Mouse (Mus musculus) kidney, adult 2 months (tissue): Measurements from ENCODE around the gene Hcrt. TPM values are rescaled to one million over a fixed set of nuclear protein-coding genes. Genes with fewer than 3 reads are reported as not detected.
A peak's percentile ranks its signal among the peaks of the same experiment; 100 is the strongest.
"Not testable (repeated sequence)": the region's sequence is repeated elsewhere in the genome, so short reads cannot be mapped to it uniquely, and the experiment has no call there.

Experiments used
- DNase-seq: peaks from one replicate; pipeline ENCODE4 v3.0.0; 2021
- H3K27ac ChIP-seq: fragments of 200-500 bp; 2 replicates; pipeline ENCODE4 v1.5.1; 2012; ENCODE audit warnings: low read depth, low read length, control low read depth, inconsistent platforms; ENCODE audit not compliant: insufficient read depth
- H3K27me3 ChIP-seq: fragments of 200-500 bp; replicated peaks from 2 replicates; pipeline ENCODE4 v1.6.1; 2012; ENCODE audit warnings: mild to moderate bottlenecking, moderate library complexity, low read length, inconsistent platforms; ENCODE audit not compliant: control insufficient read depth, insufficient read depth
- H3K36me3 ChIP-seq: fragments of 200-500 bp; 2 replicates; pipeline ENCODE4 v1.6.1; 2012; ENCODE audit warnings: mild to moderate bottlenecking, moderate library complexity, low read length, inconsistent platforms; ENCODE audit not compliant: control insufficient read depth, insufficient read depth
- H3K4me1 ChIP-seq: fragments of 200-500 bp; 2 replicates; pipeline ENCODE4 v1.6.1; 2011; ENCODE audit warnings: low read length; ENCODE audit not compliant: control insufficient read depth, insufficient read depth
- H3K4me3 ChIP-seq: fragments of 200-500 bp; 2 replicates; pipeline ENCODE4 v1.5.1; 2011; ENCODE audit warnings: mild to moderate bottlenecking, low read depth, low read length, control low read depth; ENCODE audit not compliant: insufficient read depth
- CTCF ChIP-seq: fragments of 200-500 bp; conservative IDR thresholded peaks from 2 replicates; pipeline ENCODE4 v1.5.1; 2011; ENCODE audit warnings: low read depth, mild to moderate bottlenecking, control low read depth, low read length, moderate library complexity, mixed read lengths; ENCODE audit not compliant: insufficient read depth, insufficient read length
- POLR2A ChIP-seq: fragments of 200-500 bp; IDR thresholded peaks from one replicate; pipeline ENCODE4 v1.6.1; 2011; ENCODE audit warnings: low read depth, low read length, control low read depth
- WGBS: fragments of 180-500 bp; shearing (Covaris S2); methylation state at CpG from one replicate; pipeline ENCODE4 v1.1.7; 2018; 5-methylcytosine and 5-hydroxymethylcytosine counted together
- polyA plus RNA-seq: library from polyadenylated mRNA; depleted of rRNA; stranded (reverse); fragments of >200 nt; gene quantifications from 2 replicates; pipeline ENCODE4 v1.2.3, GENCODE M21; 2012

Hcrt gene
- polyA plus RNA-seq, 1 experiment = not detected

DNA sequence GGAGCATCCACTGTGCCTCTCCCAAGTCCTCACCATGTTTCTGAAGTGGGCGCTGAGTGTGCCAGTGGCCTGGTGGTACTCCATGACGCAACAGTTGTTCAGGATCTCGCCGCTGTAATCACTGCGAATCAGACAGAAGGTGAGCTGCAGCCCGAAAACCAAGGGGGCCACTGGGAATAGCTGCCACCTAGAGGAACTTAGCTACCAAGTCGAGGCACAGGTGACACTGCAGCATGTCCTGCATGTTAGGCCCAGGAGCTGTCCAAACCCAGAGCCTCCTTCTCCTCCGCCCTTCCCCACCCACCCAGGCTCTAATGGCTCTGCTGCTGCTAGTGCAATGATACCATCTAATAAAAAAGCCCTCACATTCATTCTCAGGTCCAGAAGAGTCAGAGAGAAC lies 33.9 kb upstream of the Hcrt start:
- Histone ChIP-seq H3K27me3 (no peaks in the 10 kb centered on the region), H3K27ac (no peak overlapping the region), H3K36me3 (no peaks in the 10 kb centered on the region; the same call in 1 of the 2 replicates), H3K4me1 (no peaks in the 10 kb centered on the region), H3K4me3 (no peak overlapping the region)
- WGBS = 79% methylated on average over 8 of the region's 8 CpGs
- DNase-seq = no peak
- TF ChIP-seq POLR2A = no peak
- no peak for TF ChIP-seq CTCF

DNA sequence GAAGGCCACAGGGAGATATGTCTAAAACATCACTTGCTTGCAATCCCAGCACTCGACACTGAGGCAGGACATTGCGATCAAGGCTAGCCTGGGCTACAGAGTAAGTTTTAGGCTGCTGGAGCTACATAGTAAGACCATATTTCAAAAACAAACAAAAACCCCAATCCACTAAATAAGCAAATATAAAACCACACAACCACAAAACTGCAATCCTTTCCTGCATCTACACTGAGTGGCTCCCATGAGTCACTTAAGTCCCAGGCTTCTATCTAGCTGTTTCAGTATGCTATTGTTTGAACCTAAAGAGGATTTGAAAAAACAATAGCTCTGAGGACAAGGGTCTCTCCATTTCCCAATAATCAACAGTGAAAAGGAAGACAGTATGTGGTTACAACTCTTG lies 32.7 kb upstream of the Hcrt start:
- no peaks in the 10 kb centered on the region for H3K36me3 ChIP-seq
- 95% methylated on average over 2 of the region's 2 CpGs for WGBS

DNA sequence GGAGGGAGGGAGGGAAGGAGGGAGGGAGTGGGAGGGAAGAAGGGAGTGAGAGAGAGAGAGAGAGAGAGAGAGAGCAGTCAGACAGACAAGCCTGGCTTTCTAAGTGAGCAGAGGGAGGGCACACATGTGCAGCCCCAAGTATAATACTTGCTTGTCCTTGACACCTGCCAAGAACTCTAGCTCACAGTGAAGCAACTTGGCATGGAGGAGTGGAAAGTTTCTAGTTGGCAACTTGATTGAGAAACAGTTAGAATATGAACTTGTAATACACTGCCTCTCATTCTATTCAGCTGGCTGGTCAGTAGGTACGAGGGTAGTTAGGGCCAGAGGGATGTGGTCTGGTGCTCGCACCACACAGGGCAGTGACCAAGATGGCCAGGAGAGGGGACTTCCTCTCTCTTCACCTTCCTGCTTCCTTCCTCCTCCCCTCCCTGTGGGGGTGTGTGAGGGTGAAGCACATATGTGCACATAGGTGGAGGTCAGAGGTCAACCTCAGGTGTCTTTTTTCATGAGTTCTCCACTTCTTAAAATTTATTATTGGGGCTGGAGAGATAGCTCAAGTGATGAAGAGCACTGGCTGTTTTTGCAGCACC lies 28.8 kb upstream of the Hcrt start:
- H3K36me3 ChIP-seq = peaks cover 1% of the 10 kb centered on the region; the same call in 1 of the 2 replicates
- DNase-seq = peak; percentile 90
- no peak overlapping the region for H3K4me3 ChIP-seq
- H3K27ac ChIP-seq = peak overlapping the region; percentile 96
- TF ChIP-seq POLR2A = no peak
- TF ChIP-seq CTCF = no peak
- 33% methylated on average over 2 of the region's 2 CpGs for WGBS
- peaks cover 13% of the 10 kb centered on the region; the same call in 1 of the 2 replicates for H3K4me1 ChIP-seq
- no peaks in the 10 kb centered on the region for H3K27me3 ChIP-seq

More for the DNA sequence above, 32.7 kb upstream of the Hcrt start:
- Histone ChIP-seq H3K27me3 (no peaks in the 10 kb centered on the region), H3K27ac (no peak overlapping the region), H3K4me3 (no peak overlapping the region), H3K4me1 (peaks cover 8% of the 10 kb centered on the region; the same call in 1 of the 2 replicates)
- no peak for TF ChIP-seq CTCF
- TF ChIP-seq POLR2A = no peak
- DNase-seq = no peak

GRCm38 (mm10) chr11:100790644-100791043 lies 27.9 kb upstream of the Hcrt start:
- not testable (repeated sequence) for H3K4me3 ChIP-seq, H3K27me3 ChIP-seq, H3K36me3 ChIP-seq
- Histone ChIP-seq H3K4me1 (peaks cover 13% of the 10 kb centered on the region; the same call in 1 of the 2 replicates), H3K27ac (peak overlapping the region; percentile 96)
- 37% methylated on average over 9 of the region's 9 CpGs for WGBS
- peak; percentile 95 for DNase-seq

DNA sequence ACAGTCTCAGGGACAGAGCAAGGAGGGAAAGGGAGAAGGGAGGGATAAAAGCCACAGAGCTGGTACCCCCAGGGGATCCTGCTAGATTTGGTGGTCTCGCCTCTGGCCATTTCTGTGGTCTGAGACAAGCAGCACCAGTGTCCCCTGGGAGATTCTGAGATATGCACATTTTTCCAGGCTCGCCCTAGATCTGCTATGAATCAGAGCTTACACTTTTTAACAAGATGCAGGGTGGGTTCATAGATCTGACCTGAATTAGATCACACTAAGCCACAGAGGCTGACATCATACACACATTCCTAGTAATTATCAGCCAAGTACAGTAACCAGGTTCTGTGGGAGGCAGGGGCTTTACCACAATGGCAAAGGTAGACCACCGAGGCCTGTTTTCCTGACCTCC lies 27.0 kb upstream of the Hcrt start:
- Histone ChIP-seq H3K27ac (peak overlapping the region; percentile 43), H3K4me3 (no peak overlapping the region), H3K4me1 (peaks cover 13% of the 10 kb centered on the region; the same call in 1 of the 2 replicates), H3K36me3 (peaks cover 1% of the 10 kb centered on the region; the same call in 1 of the 2 replicates), H3K27me3 (no peaks in the 10 kb centered on the region)
- WGBS = 97% methylated on average over 3 of the region's 3 CpGs
- no peak for DNase-seq
- TF ChIP-seq POLR2A (no peak), CTCF (no peak)

- 89% methylated on average over 2 of the region's 2 CpGs for WGBS
- Histone ChIP-seq H3K4me3 (no peak overlapping the region), H3K27me3 (no peaks in the 10 kb centered on the region), H3K27ac (no peak overlapping the region), H3K4me1 (peaks cover 11% of the 10 kb centered on the region; the same call in 1 of the 2 replicates), H3K36me3 (peaks cover 1% of the 10 kb centered on the region; the same call in 1 of the 2 replicates)
- no peak for DNase-seq
- TF ChIP-seq CTCF (no peak), POLR2A (no peak)
These were observed 23.0 kb upstream of the Hcrt start for GRCm38 (mm10) chr11:100785774-100786173.

DNA sequence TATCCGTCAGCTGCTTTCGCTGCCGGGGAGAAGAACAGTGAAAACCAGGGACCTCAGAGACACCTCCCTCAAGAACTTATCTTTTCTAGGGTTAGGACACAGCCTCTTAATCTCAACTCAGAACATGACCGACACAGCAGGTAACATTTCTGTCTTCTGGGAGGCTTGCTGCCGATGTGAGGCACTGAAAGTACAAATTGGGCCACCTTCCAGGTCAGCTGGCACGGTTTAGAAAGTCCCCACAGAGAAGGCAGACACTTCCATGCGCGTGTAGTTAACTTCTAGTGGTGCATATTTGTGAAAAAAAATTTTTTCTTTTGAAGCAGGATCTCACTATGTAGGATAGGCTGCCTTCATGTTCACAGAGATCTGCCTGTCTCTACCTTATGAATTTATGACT lies 21.6 kb upstream of the Hcrt start:
- no peak for TF ChIP-seq POLR2A
- no peak for TF ChIP-seq CTCF
- Histone ChIP-seq H3K36me3 (no peaks in the 10 kb centered on the region; the same call in 1 of the 2 replicates), H3K4me1 (peaks cover 4% of the 10 kb centered on the region; the same call in 1 of the 2 replicates), H3K4me3 (no peak overlapping the region), H3K27ac (no peak overlapping the region), H3K27me3 (no peaks in the 10 kb centered on the region)
- 75% methylated on average over 8 of the region's 8 CpGs for WGBS
- DNase-seq = peak; percentile 29
